Mouse (Mus musculus) mammary gland, adult 2 months (tissue): Measurements from ENCODE around the gene Scn8a. TPM values are rescaled to one million over a fixed set of nuclear protein-coding genes. Genes with fewer than 3 reads are reported as not detected.

Source experiments
- polyA plus RNA-seq: library from polyadenylated mRNA; depleted of rRNA; stranded (reverse); fragments of >200 nt; gene quantifications from 2 replicates; pipeline ENCODE4 v1.2.3, GENCODE M21; 2012; ENCODE audit warnings: low replicate concordance; rRNA removed

Scn8a gene
- polyA plus RNA-seq, result 0.52 and 0.91 TPM in 2 replicates

DNA sequence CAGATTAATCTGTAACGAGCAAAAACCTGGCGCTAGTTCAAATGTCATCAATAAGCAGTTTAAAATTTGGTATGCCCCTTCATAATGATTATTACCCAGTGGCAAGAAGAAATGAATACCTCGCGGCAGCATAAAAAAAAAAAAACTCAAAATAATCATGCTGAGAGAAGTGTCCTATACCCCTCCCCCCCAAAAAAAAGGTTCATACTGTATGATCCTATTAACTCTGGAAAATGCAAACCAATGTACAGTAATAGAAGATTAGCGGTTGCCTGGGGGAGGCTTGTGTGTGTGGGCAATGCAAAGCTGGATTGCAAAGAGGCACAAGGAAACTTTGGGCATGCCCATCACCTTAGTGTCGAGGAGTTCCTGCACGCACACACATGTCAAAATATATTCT, at the start of gene Scn8a:
Scn8a (plus strand) TSS at position 301 of the 400 bp plus-strand sequence.

DNA sequence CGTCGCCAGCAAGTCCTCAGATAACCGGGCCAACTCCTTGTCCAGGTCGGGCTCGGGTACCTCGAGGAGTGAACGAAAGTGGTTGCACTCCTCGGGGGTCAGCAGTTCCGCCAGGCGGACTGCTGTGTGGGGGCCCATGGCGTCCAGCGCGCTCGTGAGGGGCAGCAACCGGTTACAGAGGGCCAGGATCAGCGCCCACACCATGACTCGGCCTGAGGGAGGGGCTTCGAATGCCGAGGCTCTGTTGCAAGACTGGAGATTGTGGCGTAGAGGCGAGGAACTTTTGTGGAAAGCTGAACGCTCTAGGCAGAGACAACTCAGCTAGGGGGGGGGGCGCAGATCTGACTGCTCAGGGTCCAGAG, 177.5 kb downstream of the Scn8a start, which contains the start of gene Gm47841:
Gm47841 (minus strand) TSS at position 204 of the 362 bp plus-strand sequence.

DNA sequence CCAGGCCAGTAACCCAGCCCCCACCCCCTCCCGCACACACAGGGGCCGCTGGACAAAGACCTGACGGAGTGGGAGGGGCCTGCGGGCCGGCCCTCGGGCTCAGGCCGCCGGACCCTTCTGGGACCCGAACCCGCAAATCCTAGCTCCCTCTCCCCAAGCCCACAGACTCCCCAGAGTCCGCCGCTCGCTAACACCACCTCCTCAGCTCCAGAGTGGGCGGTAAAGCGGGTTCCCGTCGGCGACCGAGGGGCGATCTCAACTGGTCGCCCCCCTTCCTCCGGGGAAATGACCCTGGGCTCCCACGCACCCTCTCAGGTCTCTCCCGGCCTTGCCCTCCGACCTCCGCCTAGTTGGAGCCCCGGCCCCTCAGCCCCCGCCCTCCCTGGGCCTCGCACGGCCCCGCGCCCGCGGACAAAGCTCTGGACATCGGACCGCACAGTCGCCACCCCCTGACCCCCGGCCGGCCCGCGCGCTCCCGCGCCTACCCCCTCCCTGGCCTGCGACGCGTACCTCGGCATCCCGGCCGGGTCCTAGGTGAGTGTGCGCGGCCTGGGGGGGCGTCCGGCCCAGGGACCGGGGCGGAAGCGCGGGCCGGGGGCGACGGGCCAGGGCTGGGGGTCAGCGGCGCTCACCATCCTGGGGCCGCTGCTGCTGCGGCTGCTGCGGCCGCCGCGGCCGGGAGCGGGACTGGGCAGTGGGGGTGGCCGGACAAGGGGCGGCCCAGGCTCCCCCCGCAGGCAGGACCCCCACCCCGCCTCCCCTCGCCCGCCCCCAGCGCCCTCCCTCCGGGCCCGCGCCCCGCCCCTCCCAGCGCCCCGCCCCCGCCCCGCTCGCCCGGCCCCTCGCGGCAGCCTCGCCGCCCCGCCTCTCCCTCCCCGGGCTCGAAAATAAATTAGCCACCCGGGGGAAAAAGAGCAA, 208.4 kb downstream of the Scn8a start, which contains the start of gene Fignl2:
Fignl2 (minus strand) TSS at position 755 of the 918 bp plus-strand sequence.

Other genes with a start within 250 kb of the Scn8a start
- gene Smagp, start 232.9 kb upstream of the Scn8a start, polyA plus RNA-seq, result 44.9 and 68.9 TPM in 2 replicates
- gene Bin2, start 200.3 kb upstream of the Scn8a start, polyA plus RNA-seq, result 22.7 and 60.2 TPM in 2 replicates
- gene Cela1, start 181.9 kb upstream of the Scn8a start, polyA plus RNA-seq, result 13.4 and 28.3 TPM in 2 replicates
- 5.8 and 12.7 TPM in 2 replicates for gene Galnt6, start 140.5 kb upstream of the Scn8a start, polyA plus RNA-seq
- 8.0 and 10.3 TPM in 2 replicates for gene Slc4a8, start 108.1 kb upstream of the Scn8a start, polyA plus RNA-seq
- 0.30 and 1.0 TPM in 2 replicates for gene Gm47841, start 177.5 kb downstream of the Scn8a start, polyA plus RNA-seq
- 6.8 and 13.7 TPM in 2 replicates for gene Fignl2, start 208.7 kb downstream of the Scn8a start, polyA plus RNA-seq
- 0.12 TPM in 1 of 2 replicates, not detected in the other for gene Ankrd33, start 245.9 kb downstream of the Scn8a start, polyA plus RNA-seq